Mouse (Mus musculus): ENCODE measurements around the gene Gm42906. TPM values are rescaled to one million over a fixed set of nuclear protein-coding genes. Genes with fewer than 3 reads are reported as not detected.

Gm42906 gene
- polyA plus RNA-seq, 1 experiment from 2014 or later = not detected

- WGBS = 64% methylated on average over 6 of the region's 6 CpGs
- Histone ChIP-seq H3K27ac (no peak overlapping the region), H3K4me1 (replicated peaks) (no peaks in the 10 kb centered on the region), H3K4me2 (replicated peaks) (no peak overlapping the region), H3K9ac (no peak overlapping the region), H3K27me3 (replicated peaks) (no peaks in the 10 kb centered on the region), H3K9me3 (no peaks in the 10 kb centered on the region), H3K4me3 (replicated peaks) (no peak overlapping the region), H3K36me3 (no peaks in the 10 kb centered on the region)
- ATAC-seq = no peak
Observed at GRCm38 (mm10) chr5:151277927-151278326, 150.0 kb downstream of the Gm42906 start.

DNA sequence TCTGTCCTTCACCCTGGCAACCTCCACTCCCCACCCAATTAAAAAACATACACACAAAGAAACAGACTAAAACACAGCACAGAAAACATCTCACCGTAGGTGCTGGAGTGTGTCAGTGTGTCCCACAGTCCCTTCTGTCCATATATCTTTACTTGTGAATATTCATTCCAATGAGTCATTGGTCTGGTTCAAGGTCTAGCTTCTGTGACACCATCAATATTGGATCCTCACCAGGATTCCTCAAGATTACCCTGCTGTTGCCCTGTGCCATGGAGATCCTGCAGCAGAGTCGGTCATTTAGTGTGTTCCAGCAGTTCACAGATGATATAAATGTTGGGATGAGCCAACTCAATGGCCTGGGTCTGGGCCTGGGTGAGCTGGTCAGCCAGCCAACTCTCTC, 152.0 kb downstream of the Gm42906 start:
- ATAC-seq = no peak
- Histone ChIP-seq H3K4me2 (replicated peaks) (no peak overlapping the region), H3K27ac (no peak overlapping the region), H3K4me3 (replicated peaks) (no peak overlapping the region), H3K4me1 (replicated peaks) (no peaks in the 10 kb centered on the region), H3K9ac (no peak overlapping the region), H3K9me3 (no peaks in the 10 kb centered on the region), H3K36me3 (no peaks in the 10 kb centered on the region), H3K27me3 (replicated peaks) (no peaks in the 10 kb centered on the region)
- 95% methylated on average over 2 of the region's 2 CpGs for WGBS

GRCm38 (mm10) chr5:151274265-151274664, 153.7 kb downstream of the Gm42906 start:
- Histone ChIP-seq H3K4me2 (replicated peaks) (no peak overlapping the region), H3K36me3 (no peaks in the 10 kb centered on the region), H3K9me3 (no peaks in the 10 kb centered on the region), H3K9ac (no peak overlapping the region), H3K27ac (no peak overlapping the region), H3K27me3 (replicated peaks) (no peaks in the 10 kb centered on the region), H3K4me3 (replicated peaks) (no peak overlapping the region), H3K4me1 (replicated peaks) (no peaks in the 10 kb centered on the region)
- 69% methylated on average over 6 of the region's 6 CpGs for WGBS
- ATAC-seq = no peak

DNA sequence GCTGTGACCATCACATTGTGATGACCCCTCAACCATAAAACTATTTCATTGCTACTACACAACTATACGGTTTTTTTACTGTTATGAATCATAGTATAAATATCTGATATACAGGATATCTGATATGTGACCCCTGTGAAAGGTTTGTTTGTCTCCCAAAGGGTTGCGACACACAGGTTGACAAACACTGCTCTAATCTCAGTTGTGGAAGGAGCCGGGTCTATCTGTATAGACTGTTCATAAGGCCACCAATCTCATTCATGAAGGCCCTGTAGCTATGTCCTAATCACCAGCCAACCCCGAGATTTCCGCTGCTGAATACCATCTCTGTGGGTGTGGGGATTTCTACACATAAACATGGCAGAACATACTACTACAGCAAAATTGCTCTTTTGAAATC, 157.1 kb downstream of the Gm42906 start:
- Histone ChIP-seq H3K9ac (no peak overlapping the region), H3K9me3 (no peaks in the 10 kb centered on the region), H3K27ac (no peak overlapping the region), H3K27me3 (replicated peaks) (no peaks in the 10 kb centered on the region), H3K4me2 (replicated peaks) (no peak overlapping the region), H3K36me3 (no peaks in the 10 kb centered on the region), H3K4me1 (replicated peaks) (no peaks in the 10 kb centered on the region), H3K4me3 (replicated peaks) (no peak overlapping the region)
- 84% methylated on average over 5 of the region's 5 CpGs for WGBS
- ATAC-seq = no peak

- no peaks in the 10 kb centered on the region for H3K4me1 ChIP-seq (replicated peaks)
- no peaks in the 10 kb centered on the region for H3K36me3 ChIP-seq
- no peak overlapping the region for H3K4me2 ChIP-seq (replicated peaks)
- H3K27ac ChIP-seq = no peak overlapping the region
- H3K9ac ChIP-seq = no peak overlapping the region
- H3K27me3 ChIP-seq (replicated peaks) = no peaks in the 10 kb centered on the region
- H3K4me3 ChIP-seq (replicated peaks) = no peak overlapping the region
- H3K9me3 ChIP-seq = no peaks in the 10 kb centered on the region
- no peak for ATAC-seq
- 82% methylated on average over 14 of the region's 14 CpGs for WGBS
Observed at GRCm38 (mm10) chr5:151266896-151267634, 160.9 kb downstream of the Gm42906 start.

- WGBS = 82% methylated on average over 2 of the region's 2 CpGs
- Histone ChIP-seq H3K4me1 (replicated peaks) (no peaks in the 10 kb centered on the region), H3K4me3 (replicated peaks) (no peak overlapping the region), H3K36me3 (no peaks in the 10 kb centered on the region), H3K4me2 (replicated peaks) (no peak overlapping the region), H3K27me3 (replicated peaks) (no peaks in the 10 kb centered on the region), H3K9ac (no peak overlapping the region), H3K9me3 (no peaks in the 10 kb centered on the region), H3K27ac (no peak overlapping the region)
- no peak for ATAC-seq
Observed at GRCm38 (mm10) chr5:151261558-151261957, 166.4 kb downstream of the Gm42906 start.

DNA sequence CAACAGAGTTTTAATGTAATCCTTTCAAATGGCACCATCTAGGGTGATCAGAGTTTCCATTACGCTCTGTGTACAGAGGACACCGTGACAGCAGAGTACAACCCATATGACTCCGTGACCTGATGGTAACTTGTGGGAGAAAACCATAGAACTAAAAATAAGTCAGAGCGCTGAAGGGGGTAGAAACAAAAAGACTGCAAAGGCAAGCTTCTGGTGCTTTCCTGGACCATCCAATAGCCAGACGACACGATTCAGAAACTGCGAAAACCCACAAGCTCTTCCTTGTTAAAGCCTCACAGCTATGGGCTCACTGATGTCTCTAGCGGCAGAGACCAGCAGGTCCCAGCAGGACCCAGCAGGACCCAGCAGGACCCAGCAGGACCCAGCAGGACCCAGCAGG, 175.8 kb downstream of the Gm42906 start:
- H3K4me3 ChIP-seq (replicated peaks) = no peak overlapping the region
- no peaks in the 10 kb centered on the region for H3K9me3 ChIP-seq
- no peak for ATAC-seq
- peaks cover 1% of the 10 kb centered on the region; the same call in 1 of the 2 replicates for H3K4me1 ChIP-seq (replicated peaks)
- no peaks in the 10 kb centered on the region for H3K36me3 ChIP-seq
- H3K27ac ChIP-seq = no peak overlapping the region
- no peaks in the 10 kb centered on the region for H3K27me3 ChIP-seq (replicated peaks)
- H3K9ac ChIP-seq = no peak overlapping the region
- WGBS = 72% methylated on average over 8 of the region's 8 CpGs
- no peak overlapping the region for H3K4me2 ChIP-seq (replicated peaks)

DNA sequence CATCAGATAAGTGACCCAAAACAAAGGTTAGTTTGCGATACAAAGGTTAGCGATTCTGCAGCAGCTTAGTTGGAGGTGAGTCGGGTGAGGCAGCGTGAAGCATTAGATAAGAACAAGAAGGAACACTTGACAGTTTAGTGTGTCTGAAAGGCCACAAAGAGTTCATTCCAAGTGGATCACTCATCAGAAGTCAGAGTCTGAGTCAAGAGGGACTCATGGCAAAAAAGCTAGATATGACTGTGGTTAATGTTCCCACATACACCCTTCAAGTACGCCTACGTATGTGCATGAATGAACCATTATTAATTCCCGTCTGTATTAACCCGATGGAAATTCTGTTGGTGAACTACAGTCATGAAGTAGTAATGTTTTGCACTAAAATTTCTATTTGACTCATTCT, 176.3 kb downstream of the Gm42906 start:
- no peaks in the 10 kb centered on the region for H3K9me3 ChIP-seq

GRCm38 (mm10) chr5:151248671-151249620, 179.0 kb downstream of the Gm42906 start:
- no peak for ATAC-seq
- no peaks in the 10 kb centered on the region for H3K9me3 ChIP-seq
- 64% methylated on average over 10 of the region's 10 CpGs for WGBS
- no peaks in the 10 kb centered on the region for H3K27me3 ChIP-seq (replicated peaks)
- no peak overlapping the region for H3K4me3 ChIP-seq (replicated peaks)
- no peak overlapping the region for H3K9ac ChIP-seq
- no peaks in the 10 kb centered on the region for H3K36me3 ChIP-seq
- H3K27ac ChIP-seq = 0 out of 2 replicates have a peak overlapping the region, but pooled peaks have one; percentile 13
- peaks cover 8% of the 10 kb centered on the region; the same call in 1 of the 2 replicates for H3K4me1 ChIP-seq (replicated peaks)
- no peak overlapping the region for H3K4me2 ChIP-seq (replicated peaks)

More for the DNA sequence above, 176.3 kb downstream of the Gm42906 start:
- no peaks in the 10 kb centered on the region for H3K36me3 ChIP-seq
- H3K27me3 ChIP-seq (replicated peaks) = no peaks in the 10 kb centered on the region
- no peak for ATAC-seq
- H3K27ac ChIP-seq = no peak overlapping the region
- H3K9ac ChIP-seq = no peak overlapping the region
- H3K4me2 ChIP-seq (replicated peaks) = no peak overlapping the region
- peaks cover 7% of the 10 kb centered on the region; the same call in 1 of the 2 replicates for H3K4me1 ChIP-seq (replicated peaks)
- no peak overlapping the region for H3K4me3 ChIP-seq (replicated peaks)
- WGBS = 81% methylated on average over 8 of the region's 8 CpGs

- ATAC-seq = no peak
- Histone ChIP-seq H3K4me1 (replicated peaks) (peaks cover 8% of the 10 kb centered on the region; the same call in 1 of the 2 replicates), H3K4me3 (replicated peaks) (no peak overlapping the region), H3K36me3 (no peaks in the 10 kb centered on the region), H3K9me3 (no peaks in the 10 kb centered on the region), H3K9ac (no peak overlapping the region), H3K4me2 (replicated peaks) (no peak overlapping the region), H3K27me3 (replicated peaks) (no peaks in the 10 kb centered on the region), H3K27ac (0 out of 2 replicates have a peak overlapping the region, but pooled peaks have one; percentile 63)
- 72% methylated on average over 2 of the region's 2 CpGs for WGBS
Observed at GRCm38 (mm10) chr5:151248084-151248483, 179.9 kb downstream of the Gm42906 start.

DNA sequence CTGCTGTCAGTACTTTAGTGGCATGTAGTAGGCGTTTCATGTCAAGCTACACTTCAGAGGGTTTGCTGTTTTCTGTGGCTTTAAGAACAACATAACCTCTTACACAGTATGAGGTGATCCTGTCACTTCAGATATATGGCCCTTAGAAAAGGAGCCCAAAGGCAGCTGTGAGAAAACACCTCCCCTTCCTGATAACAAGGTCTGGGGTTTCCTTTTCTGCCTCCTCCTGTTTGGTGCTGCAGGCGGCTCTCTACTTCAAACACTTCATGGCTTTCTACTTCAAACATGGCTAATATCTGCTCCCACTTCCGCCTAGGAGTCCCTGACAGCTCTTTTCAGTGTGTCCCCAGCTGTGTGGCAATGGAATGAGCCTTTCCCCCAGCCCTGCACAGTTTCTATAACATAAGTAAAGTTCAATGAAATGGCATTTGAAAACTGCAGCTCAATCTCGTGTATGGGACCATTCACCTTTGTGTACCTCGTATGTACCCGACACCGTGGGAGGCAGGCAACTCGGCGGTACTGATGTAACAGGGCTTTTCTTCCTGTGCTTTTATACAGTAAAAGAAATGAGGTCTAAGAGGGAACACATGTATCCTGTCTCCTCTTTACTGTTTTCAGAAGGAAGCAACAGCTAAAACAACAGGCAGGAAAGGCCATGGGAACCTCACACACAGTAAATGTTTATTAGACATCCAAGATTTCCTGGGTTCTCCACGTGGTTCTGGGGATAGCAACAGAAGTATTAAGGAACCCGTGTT, 180.7 kb downstream of the Gm42906 start:
- no peak overlapping the region for H3K9ac ChIP-seq
- no peak overlapping the region for H3K4me2 ChIP-seq (replicated peaks)
- H3K36me3 ChIP-seq = no peaks in the 10 kb centered on the region
- ATAC-seq = peak; percentile 68
- WGBS = 28% methylated on average over 11 of the region's 11 CpGs
- peaks cover 8% of the 10 kb centered on the region; the same call in 1 of the 2 replicates for H3K4me1 ChIP-seq (replicated peaks)
- H3K9me3 ChIP-seq = no peaks in the 10 kb centered on the region
- no peak overlapping the region for H3K4me3 ChIP-seq (replicated peaks)
- H3K27me3 ChIP-seq (replicated peaks) = no peaks in the 10 kb centered on the region
- H3K27ac ChIP-seq = peak overlapping the region; percentile 63

DNA sequence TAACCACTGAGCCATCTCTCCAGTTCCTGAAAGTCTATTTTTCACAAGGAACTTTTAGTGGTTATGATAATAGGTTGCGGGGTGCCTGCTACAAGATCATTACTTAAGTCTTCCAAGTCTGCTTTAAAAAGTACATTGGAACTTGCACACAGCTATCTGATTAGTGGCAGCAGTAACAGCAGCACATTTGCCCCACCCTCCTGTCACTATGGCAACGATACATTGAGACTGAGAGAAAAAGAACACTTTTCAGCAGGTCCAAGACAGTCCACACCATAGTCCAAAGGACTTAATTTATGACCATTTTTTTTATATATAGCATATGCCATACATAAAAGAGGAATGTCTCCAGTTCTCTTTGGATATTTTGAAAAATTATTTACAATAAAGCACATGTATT, 181.7 kb downstream of the Gm42906 start:
- Histone ChIP-seq H3K4me3 (replicated peaks) (no peak overlapping the region), H3K4me1 (replicated peaks) (peaks cover 8% of the 10 kb centered on the region; the same call in 1 of the 2 replicates), H3K27ac (no peak overlapping the region), H3K9me3 (no peaks in the 10 kb centered on the region), H3K27me3 (replicated peaks) (no peaks in the 10 kb centered on the region), H3K4me2 (replicated peaks) (no peak overlapping the region), H3K9ac (no peak overlapping the region), H3K36me3 (no peaks in the 10 kb centered on the region)
- peak; percentile 85 for ATAC-seq
- 71% methylated on average over 2 of the region's 2 CpGs for WGBS

All from intestine, embryonic 15.5 days (tissue).